Mouse (Mus musculus): ENCODE results near the gene Cdyl2. TPM values are rescaled to one million over a fixed set of nuclear protein-coding genes. Genes with fewer than 3 reads are reported as not detected.

Gene Cdyl2
- total RNA-seq, 4 experiments from 2014 or later: 6.2 to 7.7 (median 7.2) TPM

DNA sequence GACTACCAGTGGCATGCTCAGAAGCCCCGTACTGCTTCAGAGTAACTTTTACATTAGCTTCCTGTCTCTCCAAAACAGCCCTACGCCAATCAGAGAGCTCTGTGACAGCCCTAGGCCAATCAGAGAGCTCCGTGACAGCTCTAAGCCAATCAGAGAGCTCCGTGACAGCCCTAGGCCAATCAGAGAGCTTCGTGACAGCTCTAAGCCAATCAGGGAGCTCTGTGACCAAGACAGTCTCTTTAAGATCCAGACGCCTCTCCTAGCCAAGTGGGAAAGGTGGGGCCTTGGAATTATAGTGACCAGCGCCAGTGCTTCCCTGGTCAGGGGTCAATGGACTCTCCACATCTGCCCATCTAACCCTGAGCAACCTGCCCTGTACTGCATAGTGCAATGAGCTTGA, 62.2 kb downstream of the Cdyl2 start:
- DNase-seq: no peak

DNA sequence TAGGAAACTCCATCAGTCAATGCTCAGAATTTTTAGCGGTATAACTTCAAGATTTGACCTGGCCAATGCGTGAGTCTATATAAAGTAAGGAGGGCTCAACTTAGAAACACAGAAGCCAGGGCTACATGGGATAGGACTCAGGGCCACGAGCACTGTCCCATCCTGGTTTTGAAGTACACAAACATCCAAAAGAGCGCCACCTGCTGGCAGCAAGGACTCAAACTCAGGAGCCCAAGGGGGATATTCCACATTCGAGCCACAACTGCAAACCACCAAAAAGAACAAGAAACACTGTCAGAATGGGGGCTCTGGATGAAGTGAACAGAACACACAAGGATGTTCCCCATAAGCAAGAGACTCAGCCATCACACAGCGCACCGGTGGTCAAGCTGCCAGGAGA, 63.8 kb downstream of the Cdyl2 start:
- no peak for DNase-seq

DNA sequence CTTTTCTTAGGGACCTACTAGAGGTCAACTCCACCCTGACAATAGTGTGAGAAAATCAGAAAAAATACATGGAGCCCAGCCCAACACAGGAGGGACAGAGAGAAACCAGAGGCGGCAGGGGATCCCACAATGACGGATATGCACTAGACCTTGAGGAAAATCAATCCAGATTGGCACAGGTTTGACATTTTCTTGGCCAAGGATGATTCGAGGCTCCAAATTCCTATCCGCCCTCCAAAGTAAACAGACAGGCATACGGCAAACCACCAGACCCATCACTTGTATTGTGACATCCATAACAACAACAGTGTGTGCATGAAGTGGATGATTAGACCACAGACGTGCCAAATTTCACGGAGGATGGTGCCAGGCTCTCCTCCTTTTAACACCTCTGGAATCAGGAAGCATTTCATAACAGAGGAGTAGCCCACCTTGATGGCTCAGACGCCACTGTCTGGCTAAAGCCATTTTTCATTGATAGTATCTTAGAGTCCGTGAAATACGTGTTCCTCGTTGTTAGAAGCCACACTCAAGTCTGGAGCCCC, 65.9 kb downstream of the Cdyl2 start:
- DNase-seq: no peak

DNA sequence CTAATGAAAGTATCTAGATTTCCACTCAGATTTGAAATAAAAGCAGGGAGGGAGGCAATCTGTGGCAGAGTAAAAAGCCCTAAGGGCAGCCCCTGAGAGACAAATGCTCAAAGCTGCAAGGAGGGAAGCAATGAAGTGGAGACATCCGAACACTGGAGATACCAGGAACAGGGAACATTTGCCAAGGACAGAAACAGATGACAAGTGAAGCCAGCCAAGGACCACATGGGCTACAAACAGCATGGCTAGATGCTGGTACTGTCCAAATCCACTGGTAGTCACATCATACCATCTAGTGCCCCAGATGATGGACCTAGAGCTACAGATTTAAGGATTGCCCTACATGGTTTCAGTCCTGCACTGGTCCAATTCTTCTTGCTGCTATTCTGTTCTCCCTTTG, 71.3 kb downstream of the Cdyl2 start:
- DNase-seq: no peak

DNA sequence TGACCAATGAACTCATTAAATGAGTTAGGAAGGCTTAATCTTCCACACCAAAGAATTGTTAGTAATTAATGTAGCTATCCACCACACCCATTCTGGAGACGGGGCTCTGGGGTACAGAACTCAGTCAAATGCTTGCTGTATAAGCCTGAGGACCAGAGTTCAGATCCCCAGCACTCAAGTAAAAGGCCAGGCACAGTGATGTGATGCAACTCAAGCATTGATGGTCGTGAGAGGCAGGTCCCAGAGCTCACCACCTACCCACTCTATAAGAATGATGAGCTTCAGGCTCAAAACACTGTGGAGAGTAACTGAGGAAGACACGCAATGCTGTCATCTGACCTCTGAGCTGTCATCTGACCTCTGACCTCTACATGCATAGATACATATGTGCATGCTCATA, 76.0 kb downstream of the Cdyl2 start:
- no peak for DNase-seq

DNA sequence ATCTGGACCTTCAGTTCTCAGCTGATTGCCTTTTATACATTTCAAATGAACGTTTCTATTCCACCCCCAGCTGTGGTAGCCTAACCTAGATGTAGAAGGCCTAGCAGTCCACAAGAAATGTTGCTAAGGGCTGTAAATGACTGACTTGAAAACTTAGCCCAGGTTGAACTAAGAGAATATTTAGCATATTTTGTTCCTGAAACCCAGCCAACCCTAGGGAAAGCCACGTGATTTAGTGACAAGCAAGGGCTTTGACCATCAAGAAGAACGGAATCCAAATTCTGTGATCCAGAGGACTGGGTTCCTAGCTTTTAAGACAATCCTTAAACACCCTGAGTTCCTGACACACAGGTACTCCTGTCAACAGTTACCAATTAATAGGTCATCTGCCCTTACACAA, 77.9 kb downstream of the Cdyl2 start:
- no peak for DNase-seq

DNA sequence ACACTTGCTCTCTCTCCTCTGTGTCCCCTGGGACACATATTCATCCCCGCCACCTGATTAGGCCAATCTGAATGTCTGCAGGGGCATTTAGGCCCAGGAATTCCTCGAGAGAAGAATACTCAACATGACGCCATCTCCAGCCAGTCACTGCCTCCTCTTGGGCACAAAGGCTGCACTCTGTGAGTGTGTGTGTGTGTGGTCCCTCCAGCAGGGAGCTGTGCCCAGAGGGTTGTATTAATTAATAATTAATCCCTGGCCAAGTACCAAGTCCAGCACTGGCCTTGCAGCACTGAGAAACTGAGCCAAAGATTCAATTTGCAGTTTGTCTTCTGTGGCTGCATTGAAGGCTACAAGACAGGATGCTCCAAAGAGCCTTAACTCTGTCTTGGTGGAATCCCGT, 79.8 kb downstream of the Cdyl2 start:
- DNase-seq: no peak

DNA sequence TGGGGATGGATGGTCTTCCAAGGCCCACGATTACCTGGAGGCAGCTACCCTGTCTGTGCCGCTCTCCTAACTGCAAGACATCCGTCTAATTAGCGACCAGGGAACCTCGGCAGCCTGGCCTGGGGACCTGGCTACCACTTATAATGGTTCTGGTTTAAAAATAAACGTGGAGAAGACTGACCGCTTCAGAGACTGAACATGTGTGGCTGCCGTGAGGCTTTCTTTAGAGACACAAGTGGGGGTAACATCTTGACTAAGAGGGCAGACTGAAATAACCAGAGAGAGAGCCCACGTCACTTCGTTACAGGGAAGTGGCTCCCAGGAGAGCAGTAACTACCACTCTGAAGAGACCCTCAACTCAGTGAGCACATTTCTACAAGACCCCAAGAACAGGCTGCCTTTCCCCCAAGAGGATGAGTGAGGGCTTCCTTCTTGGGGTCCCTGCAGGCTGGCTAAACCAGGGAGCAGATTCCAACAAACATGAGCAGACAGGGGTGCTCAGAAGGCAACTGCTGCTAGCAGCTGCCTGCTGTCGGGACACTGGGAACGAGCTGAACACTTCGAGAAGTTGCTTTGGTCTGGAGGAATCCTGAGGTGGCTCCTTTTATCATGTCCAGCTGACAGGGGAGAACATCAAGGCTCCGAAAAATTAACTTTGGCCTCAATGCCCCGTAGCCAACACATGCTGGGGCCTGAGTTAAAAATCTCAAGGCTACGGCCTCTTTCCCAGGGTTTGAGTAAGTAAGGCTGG, 82.6 kb downstream of the Cdyl2 start:
- no peak for DNase-seq

DNA sequence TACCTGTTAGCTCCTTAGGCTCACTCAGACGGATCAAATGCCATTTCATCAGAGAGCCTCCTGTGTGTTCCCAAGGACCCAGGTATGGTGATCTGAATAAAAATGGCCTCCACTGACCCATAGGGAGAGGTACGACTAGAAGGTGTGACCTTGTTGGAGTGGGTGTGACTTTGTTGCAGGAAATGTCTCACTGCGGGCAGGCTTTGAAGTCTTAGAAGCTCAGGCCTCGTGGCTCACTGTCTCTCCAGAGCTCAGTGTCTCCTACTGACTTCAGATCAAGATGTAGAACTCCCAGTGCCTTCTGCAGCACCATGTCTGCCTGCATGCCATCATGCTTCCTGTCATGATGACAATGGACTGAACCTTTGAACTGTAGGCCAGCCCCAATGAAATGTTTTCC, 87.4 kb downstream of the Cdyl2 start:
- no peak for DNase-seq

DNA sequence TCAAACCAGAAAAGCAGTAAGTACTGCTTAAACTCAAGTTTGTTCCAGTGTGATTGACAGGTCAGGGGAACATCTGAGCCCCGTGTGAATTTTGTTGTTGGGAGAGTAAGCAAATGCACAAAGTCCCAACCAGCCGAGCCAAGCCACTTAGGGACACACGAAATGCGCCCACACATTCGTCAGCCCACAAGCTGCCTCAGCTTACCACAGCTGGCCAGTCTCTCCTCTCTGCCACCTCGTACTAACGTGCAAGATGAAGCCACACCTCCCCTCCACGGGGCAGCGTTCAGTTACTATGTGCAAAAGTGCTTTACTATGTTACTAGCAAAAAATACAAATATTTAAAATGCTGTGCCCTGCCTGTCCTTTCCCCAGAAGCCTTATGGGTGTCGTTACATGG, 91.9 kb downstream of the Cdyl2 start:
- DNase-seq: no peak

DNA sequence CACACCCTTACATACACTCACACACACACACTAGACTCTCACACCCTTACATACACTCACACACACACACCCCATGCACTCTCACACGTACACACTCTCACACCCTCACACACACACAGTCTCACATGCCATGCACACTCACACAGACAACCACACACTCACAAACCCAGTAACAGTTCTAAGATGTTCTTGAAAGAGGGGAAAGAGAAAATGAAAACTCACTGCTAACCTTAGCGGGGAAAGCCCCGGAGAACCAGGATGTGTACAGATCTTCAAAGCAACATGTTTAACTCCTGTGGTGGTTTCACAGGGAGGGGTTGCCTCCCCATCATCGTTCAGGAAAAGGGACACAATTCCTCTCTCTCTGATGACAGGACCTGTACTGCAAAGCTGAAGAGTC, 94.8 kb downstream of the Cdyl2 start:
- no peak for DNase-seq

DNA sequence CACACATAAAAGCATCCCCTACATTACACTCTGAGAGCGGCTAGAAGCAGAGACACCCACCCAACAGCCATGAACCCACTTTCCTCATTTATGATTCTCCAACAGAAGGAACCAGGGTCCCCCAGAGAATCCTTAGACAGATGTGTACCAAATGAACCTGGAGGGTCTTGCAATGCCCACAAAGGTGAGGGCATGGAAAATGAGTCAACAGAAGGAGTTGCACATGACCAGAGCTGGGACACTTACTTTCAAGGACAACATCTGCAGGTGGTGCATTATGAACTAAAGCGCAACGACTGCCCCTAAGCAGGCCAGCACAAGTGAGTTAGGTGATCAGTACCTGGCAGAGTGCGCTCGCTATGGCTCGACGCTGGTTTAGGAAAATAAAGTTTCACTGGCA, 95.6 kb downstream of the Cdyl2 start:
- no peak for DNase-seq

DNA sequence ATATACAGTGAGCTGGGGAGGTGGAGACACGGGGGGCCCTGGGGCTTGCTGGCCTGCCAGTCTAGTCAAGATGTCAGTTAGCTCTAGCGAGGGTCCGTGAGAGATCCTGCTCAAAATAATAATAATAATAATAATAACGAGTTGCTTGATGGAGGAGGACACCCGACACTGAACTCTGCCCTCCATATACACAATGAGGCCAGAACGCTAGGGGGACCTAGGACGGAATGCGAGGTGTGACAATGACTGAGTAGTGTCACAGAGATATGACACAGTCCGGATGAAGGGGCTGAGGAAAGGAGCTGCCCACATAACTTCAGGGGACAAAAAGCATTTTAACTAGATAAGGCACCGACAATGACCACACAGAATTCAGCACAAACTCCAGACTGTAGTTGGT, 96.4 kb downstream of the Cdyl2 start:
- no peak for DNase-seq

DNA sequence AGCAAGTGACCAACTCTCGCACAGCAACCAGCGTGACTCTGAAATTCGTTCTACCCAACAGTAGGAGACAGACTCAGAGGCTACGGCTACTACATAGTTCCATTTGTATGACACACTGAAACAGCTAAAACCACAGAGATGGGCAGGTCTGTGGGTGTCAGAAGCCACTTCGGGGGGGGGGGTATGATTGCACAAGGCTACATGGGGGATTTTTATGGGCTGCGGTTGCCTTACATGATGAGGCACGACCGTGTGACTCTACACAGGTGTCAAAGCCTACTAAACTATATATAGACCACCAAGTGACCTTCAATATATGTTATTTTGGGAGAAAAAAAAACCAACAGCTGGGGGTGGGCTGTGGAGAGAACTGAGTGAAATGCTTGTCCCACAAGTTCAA, 96.8 kb downstream of the Cdyl2 start:
- DNase-seq: no peak

DNA sequence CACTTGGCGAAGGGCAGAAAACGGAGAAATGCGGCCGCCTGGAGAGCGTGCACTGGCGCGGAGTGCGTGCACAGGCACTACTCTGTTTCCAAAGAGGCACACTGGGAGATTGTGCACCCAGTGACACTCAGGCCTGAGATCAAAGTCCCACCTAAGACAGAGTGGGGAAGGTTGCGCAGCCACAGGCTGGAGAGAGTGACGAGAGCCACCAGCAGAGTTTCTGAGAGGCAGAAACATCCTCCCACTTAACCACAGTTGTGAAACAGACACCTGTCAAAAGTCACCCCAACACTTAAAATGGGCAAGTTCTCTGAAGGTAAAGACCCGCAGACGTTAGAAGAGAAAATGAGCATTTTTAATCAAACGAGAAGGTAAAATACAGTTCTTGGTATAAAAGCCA, 97.5 kb downstream of the Cdyl2 start:
- DNase-seq: no peak

DNA sequence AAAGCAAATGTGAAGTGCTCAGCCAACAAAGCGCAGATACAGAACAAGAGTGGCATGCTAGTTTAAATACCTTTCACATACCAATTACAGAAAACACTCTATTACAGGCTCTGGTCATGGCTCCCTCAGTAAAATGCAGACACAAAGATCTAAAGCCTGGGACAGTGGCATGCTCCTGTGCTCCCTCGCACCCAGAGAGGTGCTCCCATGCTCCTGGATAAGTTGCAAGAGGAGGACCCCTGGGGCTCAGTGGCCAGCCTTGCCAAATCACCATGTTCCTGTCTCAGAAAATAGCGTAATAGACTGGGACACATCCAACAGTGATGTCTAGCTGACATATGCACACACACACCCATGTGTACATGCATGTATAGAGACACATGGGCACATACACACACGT, 98.4 kb downstream of the Cdyl2 start:
- DNase-seq: no peak

DNA sequence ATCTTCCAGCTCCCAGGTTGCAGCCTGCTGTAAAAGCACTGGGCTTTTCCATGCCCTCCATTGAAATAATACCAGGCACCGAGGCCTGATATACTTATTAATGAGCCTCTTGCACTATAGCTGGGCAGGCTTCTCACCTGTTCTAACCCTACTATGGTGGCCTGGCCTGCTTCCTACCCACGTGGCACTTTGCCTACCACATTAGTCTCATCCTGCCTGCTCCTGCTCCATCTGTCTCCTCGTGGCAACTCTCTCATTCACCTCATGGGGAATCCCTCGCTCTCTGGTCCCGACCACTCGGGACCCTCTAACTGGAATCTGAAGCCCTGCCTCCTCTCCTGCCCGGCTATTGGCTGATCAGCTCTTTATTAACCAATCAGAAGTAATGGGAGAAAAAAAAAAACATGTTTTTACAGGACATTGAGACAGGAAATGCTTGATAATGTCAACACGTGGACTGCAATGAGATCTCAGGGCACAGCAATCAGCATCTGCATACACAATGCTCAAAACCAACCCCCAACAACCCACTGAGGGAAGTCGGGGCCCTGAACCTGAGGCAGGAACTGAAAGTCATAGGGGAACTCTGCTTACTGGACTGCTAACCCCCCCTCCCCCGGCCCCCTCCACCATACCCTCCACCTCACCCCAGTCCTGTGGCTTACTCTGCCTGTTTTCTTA, 99.2 kb downstream of the Cdyl2 start:
- DNase-seq: no peak

DNA sequence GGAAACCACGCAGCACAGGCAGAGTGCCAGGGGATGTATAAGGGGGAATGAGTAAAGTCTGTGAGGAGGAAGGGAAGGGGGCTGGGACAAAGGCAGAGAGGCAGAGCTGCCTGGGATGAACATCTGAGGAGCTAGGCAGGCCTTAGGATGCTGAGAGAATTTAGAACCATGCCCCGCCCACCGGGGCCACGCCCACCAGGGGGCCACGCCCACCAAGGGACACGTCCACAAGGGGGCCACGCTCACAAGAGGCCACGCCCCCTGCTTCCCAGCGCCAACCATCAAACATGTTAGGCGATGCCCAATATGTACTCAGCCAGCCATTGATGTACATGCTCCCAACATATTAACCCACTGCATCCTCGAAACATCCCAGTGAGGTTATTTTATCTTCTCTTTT, 102.7 kb downstream of the Cdyl2 start:
- no peak for DNase-seq

DNA sequence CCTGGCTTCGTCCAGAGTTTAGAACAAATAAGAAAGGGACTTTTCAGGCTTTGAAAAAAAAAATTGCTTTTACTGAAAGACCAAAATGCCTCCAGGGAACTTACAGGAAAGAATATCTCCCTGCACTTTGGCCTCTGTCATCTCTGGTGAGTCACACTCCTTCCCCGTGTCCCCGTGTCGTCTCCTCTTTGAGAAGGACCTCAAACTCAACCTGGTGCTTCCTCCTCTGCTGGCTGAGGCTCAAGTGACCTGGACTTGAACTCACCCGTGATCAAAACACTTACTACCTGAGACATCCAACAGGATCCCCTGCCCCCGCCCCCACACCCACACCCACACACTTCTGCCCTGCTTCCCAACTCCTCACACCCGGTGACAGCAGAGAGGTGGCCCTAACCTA, 103.8 kb downstream of the Cdyl2 start:
- DNase-seq: no peak

DNA sequence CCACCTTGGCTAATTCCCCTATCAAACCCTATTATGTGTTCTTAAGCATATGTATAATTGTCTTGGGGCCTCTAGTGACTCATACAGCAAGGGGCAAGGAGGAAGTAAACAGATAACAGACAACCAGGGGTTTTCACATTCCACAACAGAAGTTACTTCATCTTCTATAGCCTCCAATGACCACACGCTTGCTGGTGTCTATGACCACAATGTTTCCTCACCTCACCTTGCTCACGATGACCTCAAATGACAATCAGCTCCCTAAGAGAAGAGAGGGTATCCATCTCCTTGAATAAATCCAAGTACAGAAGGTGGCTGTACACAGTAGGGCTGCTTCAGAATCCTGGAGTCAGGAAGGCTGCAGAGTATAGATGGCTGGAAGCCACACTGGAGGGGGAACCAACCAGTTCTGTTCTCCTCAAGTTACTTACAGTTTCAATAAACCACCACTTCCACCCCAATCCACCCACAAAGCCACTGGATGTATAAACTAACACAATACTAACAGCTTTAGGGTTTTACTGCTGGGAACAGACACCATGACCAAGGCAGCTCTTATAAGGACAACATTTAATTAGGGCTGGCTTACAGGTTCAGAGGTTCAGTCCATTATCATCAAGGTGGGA, 104.8 kb downstream of the Cdyl2 start:
- no peak for DNase-seq

DNA sequence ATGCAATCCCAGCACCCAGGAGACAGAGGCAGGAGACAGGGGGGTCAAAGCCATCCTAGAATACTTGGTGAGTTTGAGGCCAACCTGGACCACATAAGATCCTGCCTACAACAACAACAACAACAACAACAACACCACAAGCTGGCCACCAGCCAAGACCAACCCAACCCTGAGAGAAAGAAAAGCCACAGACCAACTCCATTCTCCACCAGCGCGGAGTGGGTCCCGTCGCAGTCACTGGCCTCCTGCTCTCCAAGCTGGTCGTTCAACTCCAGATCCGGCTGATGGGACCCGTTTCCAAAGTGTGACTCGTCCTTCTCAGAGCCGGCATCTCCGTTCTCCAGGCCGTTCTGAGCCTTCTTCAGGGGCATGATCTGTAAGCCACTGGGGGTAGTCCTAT, 109.2 kb downstream of the Cdyl2 start:
- DNase-seq: no peak

DNA sequence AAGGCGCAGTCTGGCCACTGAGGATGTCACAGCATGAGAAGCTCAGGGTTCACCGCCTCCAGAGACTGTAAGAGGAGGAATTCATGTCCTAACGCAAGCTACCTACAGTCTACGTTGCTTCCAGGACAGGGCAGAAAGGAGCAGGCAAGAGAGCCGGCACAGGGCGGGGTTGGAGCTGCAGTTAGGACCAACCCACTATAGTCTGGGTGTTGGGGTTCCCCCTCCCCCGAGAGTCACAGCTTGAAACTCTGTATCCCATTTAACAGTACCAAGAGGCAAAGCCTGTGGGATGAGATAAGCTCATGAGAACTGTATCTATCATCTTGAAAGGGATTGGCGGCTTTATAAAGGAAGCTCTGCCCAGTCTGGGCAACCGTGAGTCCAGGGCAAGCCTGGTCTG, 110.5 kb downstream of the Cdyl2 start:
- no peak for DNase-seq

DNA sequence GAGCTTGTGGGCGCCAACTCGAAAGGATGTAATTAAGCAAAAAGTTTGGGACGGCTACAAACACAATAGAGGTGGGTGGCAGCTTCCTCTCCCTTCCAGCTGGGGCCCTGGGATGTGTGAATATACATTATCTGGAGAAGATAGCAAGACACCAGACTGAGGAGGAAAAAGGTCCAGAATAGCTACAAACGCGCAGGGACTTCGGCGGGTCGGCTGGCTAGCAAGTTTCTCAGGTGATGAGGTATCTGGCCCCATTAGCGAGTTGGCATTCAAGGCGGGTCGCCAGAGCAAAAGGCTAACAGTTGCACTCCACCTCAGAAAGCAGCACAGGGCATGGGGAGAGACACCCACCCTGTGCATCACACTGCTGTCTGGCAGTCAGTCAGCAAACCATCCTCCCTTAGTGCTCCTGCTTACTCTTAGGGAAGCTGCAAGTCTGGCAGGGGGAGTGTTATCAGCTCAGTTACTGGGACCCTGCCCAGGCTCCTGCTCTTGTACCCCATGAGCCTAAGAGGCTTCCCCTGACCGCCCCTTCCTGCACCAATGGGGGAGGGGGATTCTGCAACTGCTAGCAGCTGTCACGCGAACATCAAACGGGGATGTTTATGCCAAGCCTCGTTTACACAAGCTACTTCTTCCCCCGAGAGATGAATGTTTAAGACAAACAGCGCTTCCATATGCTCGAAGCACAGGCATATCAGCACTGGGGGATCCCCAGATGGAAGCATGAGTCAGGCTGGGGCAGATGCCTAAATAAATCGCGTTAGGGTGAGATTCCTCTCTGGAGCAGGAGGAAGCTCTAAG, 111.4 kb downstream of the Cdyl2 start:
- no peak for DNase-seq

Measured in adrenal gland, adult 8-10 months (tissue).